ENCODE assay signal across 9 mouse cellular contexts in genomic region chr13:42656643-42657315, GRCm38 (mm10). TPM values are rescaled to one million over a fixed set of nuclear protein-coding genes. Genes with fewer than 3 reads are reported as not detected.
DNase-seq lines count a peak whose midpoint lies in the region; ATAC-seq and TF ChIP-seq lines count a peak whose summit lies in the region.
"Had no signal": no experiment of that assay in that cellular context is flagged by ENCODE, and none has a peak within 500 bp of the region (broad histone marks: within the 10 kb centered on the region; RNA-seq: fewer than 3 reads in every experiment).

No protein-coding gene starts in this region.

- peak overlapping the region; percentile 76 for H3K27ac ChIP-seq in heart, embryonic 13.5 days (replicated peaks)
- H3K27ac ChIP-seq: neural tube, embryonic 12.5 days had no signal

- H3K27me3 ChIP-seq in heart, embryonic 13.5 days (replicated peaks), result no peaks in the 10 kb centered on the region
- H3K27me3 ChIP-seq: neural tube, embryonic 12.5 days had no signal

- ATAC-seq in heart, embryonic 13.5 days (ENCODE audit: extremely low read depth, insufficient number of reproducible peaks, low FRiP score, low TSS enrichment), result peak; percentile 74

- H3K4me3 ChIP-seq in heart, embryonic 13.5 days, result no peak overlapping the region
- H3K4me3 ChIP-seq: neural tube, embryonic 12.5 days had no signal

- 43% methylated on average over 7 of the region's 7 CpGs for WGBS in heart, embryonic 13.5 days

- DNase-seq in Muller cell, postnatal 12 days (ENCODE audit: inconsistent ontology term), result peak; percentile 64
- peak; percentile 92 for DNase-seq in brain, embryonic 14.5 days (ENCODE audit: low read depth)
- DNase-seq in lung, postnatal 14 days, result peak; percentile 48
- DNase-seq in thymus, adult 18-20 months, result no peak
- no peak for DNase-seq in layer of hippocampus, postnatal 14 days (ENCODE audit: low spot score in 2 of 2)
- no peak for DNase-seq in adrenal gland, postnatal 14 days
- DNase-seq: right cerebral cortex, postnatal 25 days had no signal

- H3K36me3 ChIP-seq in heart, embryonic 13.5 days, result no peaks in the 10 kb centered on the region
- H3K36me3 ChIP-seq: neural tube, embryonic 12.5 days had no signal

- no peak for TF ChIP-seq CTCF in brain, embryonic 14.5 days (IDR thresholded peaks at IDR 0.05; ENCODE audit: borderline replicate concordance, extremely low read depth, insufficient read depth, insufficient read length)

- TF ChIP-seq POLR2A in brain, embryonic 14.5 days (IDR thresholded peaks at IDR 0.05; ENCODE audit: borderline replicate concordance, extremely low read depth, insufficient read depth, insufficient read length, poor library complexity, severe bottlenecking), result no peak

- no peak overlapping the region for H3K9ac ChIP-seq in heart, embryonic 13.5 days
- H3K9ac ChIP-seq: neural tube, embryonic 12.5 days had no signal

- peaks cover 36% of the 10 kb centered on the region for H3K4me1 ChIP-seq in heart, embryonic 13.5 days
- H3K4me1 ChIP-seq: neural tube, embryonic 12.5 days had no signal

- H3K4me2 ChIP-seq in heart, embryonic 13.5 days, result peak overlapping the region; percentile 18; the same call in 1 of the 2 replicates
- H3K4me2 ChIP-seq: neural tube, embryonic 12.5 days had no signal

- H3K9me3 ChIP-seq in heart, embryonic 13.5 days, result no peaks in the 10 kb centered on the region
- H3K9me3 ChIP-seq: neural tube, embryonic 12.5 days had no signal

RNA-seq across cellular contexts. Expression of gene Phactr1, which starts 23.6 kb away (rescaled TPM):
- polyA plus RNA-seq in brain, embryonic 14.5 days (2012; rRNA removed), result 18.9 and 40.1 TPM in 2 replicates
- polyA plus RNA-seq in heart, embryonic 13.5 days (2015; fragmentation: Nextera tagmentation; extraction: Ambion mirVana), result 5.2 and 5.5 TPM in 2 replicates
- 100 to 1,000 TPM; 276 to 284 TPM for total RNA-seq in layer of hippocampus, postnatal 14 days (2021)
- total RNA-seq in adrenal gland, postnatal 14 days (2021), result 9.5 and 10.6 TPM in 2 replicates

Comparison
In these comparisons a context has a peak if more than half of its experiments do, and no peak if none do; other contexts are left out.
1. DNase-seq: peak in Muller cell, postnatal 12 days (single experiment), brain, embryonic 14.5 days (single experiment) and lung, postnatal 14 days (single experiment); none in thymus, adult 18-20 months (0 of 2), layer of hippocampus, postnatal 14 days (0 of 2) and adrenal gland, postnatal 14 days (single experiment).
2. RNA of gene Phactr1, which starts 23.6 kb away (total RNA-seq): 276 to 284 TPM in layer of hippocampus, postnatal 14 days; 9.5 to 10.6 TPM in adrenal gland, postnatal 14 days; every median in the first group is over 10 times any median in the second.